Mouse (Mus musculus) ES-E14 (cell line): ENCODE measurements at regions not wholly inside any gene's neighbourhood (a gene's known extent, or its start where the extent isn't known, plus 50 kb on each side); places are given as distances from the start of the nearest gene placed in this dataset.

Experiments used
- CHD2 ChIP-seq: IDR thresholded peaks from 2 replicates; pipeline ENCODE4 v1.6.1; 2014; ENCODE audit warnings: mild to moderate bottlenecking, low read depth, low read length, inconsistent platforms
- HCFC1 ChIP-seq: IDR thresholded peaks from 2 replicates; pipeline ENCODE4 v1.6.1; 2012; ENCODE audit warnings: low read length, inconsistent platforms, borderline replicate concordance; ENCODE audit not compliant: insufficient read depth
- MAFK ChIP-seq: IDR thresholded peaks from 2 replicates; pipeline ENCODE4 v1.6.1; 2014; ENCODE audit warnings: mild to moderate bottlenecking, low read depth, low read length, inconsistent platforms; ENCODE audit not compliant: insufficient read depth
- ZC3H11A ChIP-seq: IDR thresholded peaks from 2 replicates; pipeline ENCODE4 v1.6.1; 2012; ENCODE audit warnings: low read depth, mild to moderate bottlenecking, inconsistent platforms, low read length, borderline replicate concordance
- ZNF384 ChIP-seq: IDR thresholded peaks from 2 replicates; pipeline ENCODE4 v1.6.1; 2012; ENCODE audit warnings: low read depth, low read length, inconsistent platforms

GRCm38 (mm10) chr3:137146062-137146461, 194.8 kb upstream of the Emcn start:
- TF ChIP-seq MAFK: no peak
- TF ChIP-seq CHD2: no peak
- no peak for TF ChIP-seq ZC3H11A
- no peak for TF ChIP-seq ZNF384
- no peak for TF ChIP-seq HCFC1
